8 mouse cellular contexts compared by ENCODE assay signal in the genomic region with DNA sequence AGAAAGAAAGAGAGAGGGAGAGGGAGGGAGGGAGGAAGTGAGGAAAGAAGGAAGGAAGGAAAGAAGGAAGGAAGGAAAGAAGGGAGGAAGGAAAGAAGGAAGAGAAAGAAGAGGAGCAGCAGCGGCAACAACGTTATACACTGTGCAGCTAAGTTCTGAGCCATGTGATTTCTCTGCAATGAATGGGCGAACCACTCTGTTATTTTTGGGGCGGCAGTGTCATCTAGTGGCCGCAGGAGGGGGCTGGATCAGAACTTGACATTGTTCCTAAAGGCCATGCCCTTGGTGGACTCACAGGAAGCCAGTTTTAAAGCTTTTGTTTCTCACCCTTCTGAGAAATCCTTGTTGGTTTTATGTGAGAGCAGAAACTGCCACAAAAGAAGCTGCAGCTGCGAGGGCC. TPM values are rescaled to one million over a fixed set of nuclear protein-coding genes. Genes with fewer than 3 reads are reported as not detected.
DNase-seq lines count a peak whose midpoint lies in the region; ATAC-seq and TF ChIP-seq lines count a peak whose summit lies in the region.

No protein-coding gene starts in this region.

- H3K9me3 ChIP-seq in lung, embryonic 14.5 days (ENCODE audit: low read depth, low read length), result no peaks in the 10 kb centered on the region

- DNase-seq in layer of hippocampus, postnatal 10 days (ENCODE audit: low spot score in 2 of 2), result peak; percentile 52 to 67
- no peak for DNase-seq in layer of hippocampus, adult 8-10 months (ENCODE audit: low spot score in 2 of 2)
- peak; percentile 84 for DNase-seq in ZHBTc4 (ENCODE audit: low read depth, low spot score)
- peak; percentile 62 to 67 for DNase-seq in cerebellum, postnatal 36 days
- DNase-seq in kidney, adult 8-10 months, result peak; percentile 55 to 78
- DNase-seq in lung, embryonic 14.5 days, result peak; percentile 86
- peak; percentile 63 for DNase-seq in skeletal muscle tissue, adult 2 months (ENCODE audit: low read depth, low spot score)

- H3K36me3 ChIP-seq in lung, embryonic 14.5 days (ENCODE audit: insufficient read depth), result no peaks in the 10 kb centered on the region

- peak; percentile 93 for ATAC-seq in granulocyte monocyte progenitor cell, adult 5-6 weeks (replicated peaks; ENCODE audit: poor library complexity, severe bottlenecking)
- ATAC-seq in lung, embryonic 14.5 days (ENCODE audit: insufficient read depth), result peak; percentile 67

- TF ChIP-seq CTCF in lung, embryonic 14.5 days (IDR thresholded peaks at IDR 0.05; ENCODE audit: low read depth), result peak; percentile 88

- no peak overlapping the region for H3K9ac ChIP-seq in lung, embryonic 14.5 days

- H3K4me2 ChIP-seq in lung, embryonic 14.5 days, result 0 out of 2 replicates have a peak overlapping the region, but pooled peaks have one; percentile 3

- H3K27me3 ChIP-seq in lung, embryonic 14.5 days (ENCODE audit: insufficient read depth, low read length), result no peaks in the 10 kb centered on the region

- H3K27ac ChIP-seq in lung, embryonic 14.5 days (ENCODE audit: low read depth), result no peak overlapping the region

- H3K4me3 ChIP-seq in lung, embryonic 14.5 days (ENCODE audit: low read depth, low read length), result no peak overlapping the region

- H3K4me1 ChIP-seq in lung, embryonic 14.5 days (ENCODE audit: insufficient read depth), result no peaks in the 10 kb centered on the region

- WGBS in lung, embryonic 14.5 days, result 3% methylated on average over 6 of the region's 6 CpGs

RNA-seq across cellular contexts. Expression of a gene that starts 5.5 kb away (rescaled TPM):
- 10 to 100 TPM; 98.7 to 99.2 TPM for total RNA-seq in layer of hippocampus, postnatal 10 days (2021)
- 10 to 100 TPM; 69.1 to 78.0 (median 73.4) TPM for total RNA-seq in layer of hippocampus, adult 8-10 months (2022)
- total RNA-seq in granulocyte monocyte progenitor cell, adult 5-6 weeks (2014; fragmentation: Nextera tagmentation), result 72.5 and 97.7 TPM in 2 replicates
- total RNA-seq in granulocyte monocyte progenitor cell, adult 5-6 weeks (2017), result 97.8 and 98.0 TPM in 2 replicates
- 115 and 117 TPM in 2 replicates for polyA plus RNA-seq in lung, embryonic 14.5 days (2014; fragmentation: Nextera tagmentation; extraction: Ambion mirVana)

Comparison
In these comparisons a context has a peak if more than half of its experiments do, and no peak if none do; other contexts are left out.
1. DNase-seq: peak in layer of hippocampus, postnatal 10 days (2 of 2), ZHBTc4 (single experiment), cerebellum, postnatal 36 days (2 of 2), kidney, adult 8-10 months (2 of 2), lung, embryonic 14.5 days (single experiment) and skeletal muscle tissue, adult 2 months (single experiment); none in layer of hippocampus, adult 8-10 months (0 of 2).